Mouse (Mus musculus): Measurements from ENCODE around the gene Clic6.
A peak's percentile ranks its signal among the peaks of the same experiment; 100 is the strongest.

Gene Clic6

GRCm38 (mm10) chr16:92485436-92485835, at the start of gene Clic6:
Clic6 (plus strand) TSS chr16:92485736.
- DNase-seq (ENCODE audit: extremely low read depth, low read depth, low spot score), result no peak

GRCm38 (mm10) chr16:92439775-92440174, 45.8 kb upstream of the Clic6 start:
- no peak for DNase-seq (ENCODE audit: extremely low read depth, low read depth, low spot score)

DNA sequence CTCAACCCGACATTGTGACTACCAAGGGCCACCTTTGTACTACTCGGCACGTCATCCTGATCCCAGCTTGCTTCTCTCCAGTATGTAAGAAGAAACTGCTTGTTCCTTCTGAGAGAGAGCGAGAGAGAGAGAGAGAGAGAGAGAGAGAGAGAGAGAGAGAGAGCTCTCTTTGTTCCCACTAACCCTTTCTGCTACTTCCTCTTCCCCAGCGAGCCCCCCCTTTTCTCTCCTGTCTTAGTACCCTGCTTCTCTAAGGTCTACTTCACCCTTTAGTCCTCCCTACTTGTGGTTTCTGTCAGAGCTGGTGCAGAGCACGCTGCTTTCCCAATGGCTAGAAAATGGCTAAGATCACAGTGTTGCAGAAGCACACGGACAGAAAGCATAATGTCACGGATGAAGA, 45.3 kb upstream of the Clic6 start:
- no peak for DNase-seq (ENCODE audit: extremely low read depth, low read depth, low spot score)

GRCm38 (mm10) chr16:92441203-92441602, 44.3 kb upstream of the Clic6 start:
- DNase-seq (ENCODE audit: extremely low read depth, low read depth, low spot score), result no peak

GRCm38 (mm10) chr16:92442150-92442549, 43.4 kb upstream of the Clic6 start:
- no peak for DNase-seq (ENCODE audit: extremely low read depth, low read depth, low spot score)

DNA sequence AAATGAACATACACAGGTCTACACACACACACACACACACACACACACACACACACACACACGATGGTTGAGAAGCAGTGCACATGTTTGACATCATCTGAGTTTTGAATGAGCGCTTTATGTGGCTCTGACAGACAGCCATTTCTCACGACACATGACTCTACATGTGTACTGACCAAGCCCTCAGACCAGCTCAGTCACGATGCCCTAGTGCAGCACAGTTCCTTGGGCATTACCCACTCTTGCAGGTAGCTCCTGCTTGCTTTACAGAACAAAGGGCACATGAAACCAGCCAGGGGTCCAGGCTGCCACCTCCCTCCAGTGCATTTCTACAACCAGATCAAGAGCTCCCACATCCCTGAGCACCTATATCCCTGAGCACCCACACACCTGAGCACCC, 42.6 kb upstream of the Clic6 start:
- DNase-seq (ENCODE audit: extremely low read depth, low read depth, low spot score), result no peak

- no peak for DNase-seq (ENCODE audit: extremely low read depth, low read depth, low spot score)
These were observed 41.9 kb upstream of the Clic6 start for GRCm38 (mm10) chr16:92443644-92444113.

GRCm38 (mm10) chr16:92445377-92445776, 40.2 kb upstream of the Clic6 start:
- DNase-seq (ENCODE audit: extremely low read depth, low read depth, low spot score), result no peak

- DNase-seq (ENCODE audit: extremely low read depth, low read depth, low spot score), result no peak
These were observed 36.5 kb upstream of the Clic6 start for GRCm38 (mm10) chr16:92449080-92449479.

DNA sequence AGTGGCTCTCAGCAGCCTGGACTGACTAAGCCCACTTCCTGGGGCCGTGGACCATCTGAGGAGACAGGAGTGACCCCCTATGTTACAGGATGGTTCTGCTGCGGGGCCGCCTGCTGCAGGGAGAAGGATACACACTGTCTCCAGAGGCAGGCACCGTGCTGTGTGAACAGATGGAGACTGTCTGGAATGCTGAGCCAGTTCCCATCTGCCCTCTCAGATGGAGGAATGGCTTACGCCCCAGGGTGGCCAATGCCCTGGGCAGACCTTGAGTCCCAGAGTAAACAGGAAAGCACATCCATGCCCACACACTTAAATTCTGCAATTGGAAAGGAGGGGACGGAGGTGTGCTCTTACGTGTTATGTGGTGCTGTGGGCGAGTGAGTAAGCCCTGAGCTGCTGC, 35.2 kb upstream of the Clic6 start:
- DNase-seq (ENCODE audit: extremely low read depth, low read depth, low spot score), result no peak

DNA sequence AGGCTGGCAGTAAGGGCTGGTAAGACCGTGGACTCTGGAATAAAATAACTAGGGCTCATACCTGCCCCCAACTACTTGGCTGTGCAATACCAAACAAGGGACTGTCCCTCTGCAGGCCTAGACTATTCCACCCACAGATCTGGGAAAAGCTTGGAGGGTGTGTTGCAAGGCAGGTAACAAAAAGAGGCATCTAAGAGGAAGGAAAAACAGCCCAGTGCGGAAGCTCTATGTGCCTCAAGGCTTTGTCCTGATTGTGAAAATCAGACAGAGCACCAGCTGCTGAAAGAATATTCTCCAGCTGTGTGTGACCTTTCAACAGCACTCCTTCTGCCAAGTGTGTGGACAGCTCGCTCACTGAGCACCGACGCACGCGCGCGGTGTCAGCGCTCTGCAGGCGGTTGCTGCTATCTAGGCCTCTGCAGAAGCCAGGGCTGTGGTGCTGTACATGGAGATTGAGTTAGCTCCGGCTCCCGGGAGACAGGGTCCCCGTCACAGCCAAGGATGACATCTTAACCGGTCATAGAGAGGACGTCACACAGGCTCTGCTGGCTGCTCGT, 33.9 kb upstream of the Clic6 start:
- peak; percentile 92 for DNase-seq (ENCODE audit: extremely low read depth, low read depth, low spot score)

- DNase-seq (ENCODE audit: extremely low read depth, low read depth, low spot score), result no peak
These were observed 32.9 kb upstream of the Clic6 start for GRCm38 (mm10) chr16:92452609-92453008.

DNA sequence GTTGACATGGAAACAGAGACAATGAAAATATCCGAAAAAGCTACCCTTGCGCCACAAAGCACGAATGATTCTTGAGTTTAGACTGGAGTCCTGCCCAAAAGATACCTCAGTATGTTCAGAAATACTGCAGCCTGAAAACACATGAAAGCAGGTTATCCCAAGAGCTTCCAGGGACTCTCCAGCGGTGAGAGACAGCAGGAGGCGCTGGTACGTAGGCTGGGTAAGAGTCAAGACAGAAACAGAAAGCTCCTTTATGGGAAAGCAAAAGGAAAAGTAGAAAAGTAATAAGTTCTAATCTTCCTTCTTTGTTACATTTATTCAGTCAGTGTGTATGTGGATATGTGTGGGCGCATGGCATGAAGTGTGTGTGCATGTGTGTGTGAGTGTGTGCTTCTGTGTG, 31.5 kb upstream of the Clic6 start:
- DNase-seq (ENCODE audit: extremely low read depth, low read depth, low spot score), result no peak

- no peak for DNase-seq (ENCODE audit: extremely low read depth, low read depth, low spot score)
These were observed 31.0 kb upstream of the Clic6 start for GRCm38 (mm10) chr16:92454495-92454894.

DNA sequence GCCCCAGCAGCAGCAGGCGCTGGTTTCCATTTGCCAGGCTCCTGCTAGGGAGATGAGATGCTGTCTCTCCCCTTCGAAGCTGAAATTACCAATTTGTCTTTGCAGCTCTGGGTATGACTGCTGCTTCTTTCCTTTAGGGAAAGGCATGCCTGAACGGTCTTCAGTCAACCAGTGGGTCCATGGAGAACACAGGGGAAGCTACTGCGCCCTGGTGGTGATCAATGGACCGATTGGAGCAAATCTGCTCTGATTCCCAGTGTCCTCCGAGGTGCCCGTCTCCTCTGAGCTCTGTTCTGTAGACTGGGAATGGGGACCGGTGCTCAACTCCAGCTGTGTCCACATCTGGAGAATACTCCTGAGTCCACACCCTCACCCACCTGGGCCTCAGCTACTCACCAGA, 30.0 kb upstream of the Clic6 start:
- no peak for DNase-seq (ENCODE audit: extremely low read depth, low read depth, low spot score)

DNA sequence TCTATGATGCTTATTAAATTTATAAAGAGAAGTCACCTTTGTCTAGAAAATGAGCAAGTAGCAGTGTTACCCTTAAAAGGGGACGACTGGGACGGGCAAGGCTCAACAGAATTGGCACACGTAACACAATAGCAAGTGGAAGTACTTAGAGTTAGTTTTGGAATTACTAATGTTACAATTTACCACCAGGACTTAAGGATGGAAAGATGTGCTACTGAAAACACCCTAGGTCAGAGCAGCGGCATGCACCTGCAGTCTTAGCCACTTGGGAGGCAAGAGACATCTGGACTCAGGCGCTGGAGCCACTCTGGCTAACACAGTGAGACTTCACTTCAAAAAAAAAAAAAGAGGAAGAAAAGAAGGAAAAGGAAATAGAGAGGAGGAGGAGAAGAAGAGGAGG, 29.6 kb upstream of the Clic6 start:
- DNase-seq (ENCODE audit: extremely low read depth, low read depth, low spot score), result no peak

DNA sequence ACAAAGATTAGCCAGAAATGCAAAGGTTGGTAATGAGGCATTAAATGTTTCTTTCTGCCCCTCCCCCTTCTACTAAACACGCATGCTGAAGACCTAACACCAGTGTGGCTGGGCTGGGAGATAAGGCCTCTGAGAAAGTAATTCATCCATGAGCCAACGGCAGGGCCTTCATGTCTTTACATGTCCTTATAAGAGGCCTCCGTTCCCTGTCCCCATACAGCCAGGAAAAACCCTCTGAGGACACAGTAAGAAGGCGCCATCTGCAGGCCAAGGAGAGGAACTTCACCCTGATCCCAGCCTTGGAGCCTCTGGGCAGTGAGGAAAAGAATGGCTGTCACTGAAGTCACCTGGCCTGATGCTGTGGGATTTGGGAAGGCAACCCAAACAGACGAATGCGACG, 27.9 kb upstream of the Clic6 start:
- no peak for DNase-seq (ENCODE audit: extremely low read depth, low read depth, low spot score)

DNA sequence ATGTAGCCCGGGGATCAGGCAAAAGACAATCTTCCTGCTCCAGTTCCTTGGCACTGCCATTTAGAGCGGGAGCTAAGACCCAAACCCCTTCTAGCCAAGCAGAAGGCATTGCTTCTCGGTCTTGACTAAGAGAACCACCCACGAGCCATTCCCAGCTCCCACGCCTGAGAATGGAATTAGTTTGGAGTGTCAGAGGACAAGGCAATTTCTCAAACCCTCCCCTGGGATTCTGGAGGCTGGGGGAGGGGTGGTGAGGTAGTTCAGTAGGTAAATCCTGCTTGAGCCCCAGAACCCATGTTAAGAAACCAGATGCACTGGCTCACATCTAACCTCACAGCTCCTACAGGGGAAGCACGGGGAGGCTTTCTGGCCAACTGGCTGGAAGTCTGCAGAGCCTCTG, 24.1 kb upstream of the Clic6 start:
- DNase-seq (ENCODE audit: extremely low read depth, low read depth, low spot score), result no peak

DNA sequence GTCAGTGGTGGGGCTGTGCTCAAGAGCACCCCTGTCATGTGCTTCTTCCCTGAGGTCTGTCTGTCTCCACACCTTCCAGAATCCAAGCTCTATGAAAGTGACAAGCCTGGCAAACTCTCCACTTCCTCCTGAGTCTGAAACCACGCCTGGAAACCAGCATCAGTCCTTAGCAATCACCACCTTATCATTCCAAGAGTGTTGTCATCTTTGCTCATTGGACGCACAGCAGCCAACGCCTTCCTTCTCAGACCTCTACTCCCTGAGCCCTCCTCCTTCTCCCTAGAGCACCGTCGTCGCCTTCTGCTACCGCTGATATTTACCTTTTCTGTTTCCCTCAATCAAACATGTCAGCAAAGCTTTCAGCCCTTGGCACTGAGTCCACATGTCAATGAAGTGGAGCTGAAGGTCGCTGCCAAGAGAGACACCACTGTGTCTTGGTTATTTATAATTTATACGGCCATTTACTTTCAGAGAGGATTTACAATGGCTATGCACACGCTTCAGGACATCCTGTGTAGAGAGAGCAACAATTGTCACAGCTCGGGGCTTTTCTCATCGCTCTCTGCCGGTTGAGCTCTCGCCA, 21.1 kb upstream of the Clic6 start:
- DNase-seq (ENCODE audit: extremely low read depth, low read depth, low spot score), result no peak

- no peak for DNase-seq (ENCODE audit: extremely low read depth, low read depth, low spot score)
These were observed 20.3 kb upstream of the Clic6 start for GRCm38 (mm10) chr16:92465226-92465625.

DNA sequence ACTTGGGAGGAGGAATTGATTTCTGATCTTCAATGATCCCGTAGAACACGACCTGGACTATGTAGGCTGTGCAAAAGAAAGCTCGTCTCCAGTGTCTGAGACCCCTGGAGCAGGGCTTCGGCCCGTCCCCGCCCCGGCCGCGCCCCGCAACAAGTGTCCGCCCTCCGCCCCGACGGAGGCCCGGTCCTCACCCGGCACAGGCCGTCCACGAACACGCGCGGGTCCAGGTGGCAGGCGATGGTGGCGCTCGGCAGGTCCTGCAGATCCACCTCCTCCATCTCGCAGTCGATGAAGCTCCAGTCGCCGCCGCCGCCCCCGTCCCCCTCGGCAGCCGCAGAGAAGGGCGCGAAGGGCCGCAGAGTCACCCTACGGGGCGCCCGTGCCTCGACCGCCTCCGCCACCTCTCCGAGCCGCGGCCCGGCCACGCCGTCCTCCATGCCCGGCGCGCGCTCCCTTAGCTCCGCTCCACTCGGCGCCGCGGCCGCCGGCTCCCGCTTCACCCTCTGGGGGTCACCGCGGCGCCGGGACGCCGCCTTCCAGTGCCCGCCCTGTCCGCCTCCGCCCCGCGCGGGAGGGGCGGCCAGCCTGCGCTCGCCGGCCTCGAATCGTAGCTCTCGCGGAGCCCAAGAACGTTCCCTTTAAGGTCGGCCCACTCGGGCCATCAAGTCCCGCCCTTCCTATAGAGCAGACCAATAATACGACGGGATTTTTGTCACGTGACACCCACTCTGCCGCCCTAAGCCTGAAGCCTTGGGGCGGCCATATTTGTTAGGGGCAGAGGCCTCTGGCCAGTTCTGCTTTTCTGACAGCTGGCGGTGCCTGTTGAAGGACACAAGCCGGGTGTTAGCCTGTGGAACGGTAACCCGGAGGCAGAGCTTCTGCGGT, 19.7 kb upstream of the Clic6 start:
- DNase-seq (ENCODE audit: extremely low read depth, low read depth, low spot score), result peak; percentile 71

- DNase-seq (ENCODE audit: extremely low read depth, low read depth, low spot score), result no peak
These were observed 18.5 kb upstream of the Clic6 start for GRCm38 (mm10) chr16:92467041-92467440.

Data from fat pad, adult 2 months (tissue).